Mouse (Mus musculus) heart, postnatal 4 days (tissue): ENCODE measurements around the gene Slf2. TPM values are rescaled to one million over a fixed set of nuclear protein-coding genes. Genes with fewer than 3 reads are reported as not detected.

ENCODE experiments used
- DNase-seq: peaks from one replicate; pipeline ENCODE4 v3.0.0; 2021
- total RNA-seq, 2 experiments: library from RNA; stranded (reverse); gene quantifications; 2 replicates each; pipeline ENCODE4 v1.2.3; 2021

The Slf2 gene
- total RNA-seq: 10 to 100 TPM; 37.2 to 40.9 TPM

- DNase-seq: peak; percentile 100
Observed at GRCm38 (mm10) chr19:44930744-44931453, at the start of gene Slf2. Slf2 (plus strand) TSS chr19:44931151.

GRCm38 (mm10) chr19:44882552-44883024, 48.4 kb upstream of the Slf2 start:
- DNase-seq: peak; percentile 76

GRCm38 (mm10) chr19:44884331-44884730, 46.6 kb upstream of the Slf2 start:
- no peak for DNase-seq

- no peak for DNase-seq
Observed at GRCm38 (mm10) chr19:44886475-44886874, 44.5 kb upstream of the Slf2 start.

- DNase-seq: peak; percentile 85
Observed at GRCm38 (mm10) chr19:44887679-44888235, 43.2 kb upstream of the Slf2 start.

- no peak for DNase-seq
Observed at GRCm38 (mm10) chr19:44889548-44889947, 41.4 kb upstream of the Slf2 start.

GRCm38 (mm10) chr19:44891446-44891845, 39.5 kb upstream of the Slf2 start:
- DNase-seq: no peak

GRCm38 (mm10) chr19:44893231-44893871, 37.6 kb upstream of the Slf2 start:
- no peak for DNase-seq

- peak; percentile 83 for DNase-seq
Observed at GRCm38 (mm10) chr19:44895245-44895644, 35.7 kb upstream of the Slf2 start.

- no peak for DNase-seq
Observed at GRCm38 (mm10) chr19:44896450-44896849, 34.5 kb upstream of the Slf2 start.

- no peak for DNase-seq
Observed at GRCm38 (mm10) chr19:44897521-44897920, 33.4 kb upstream of the Slf2 start.

GRCm38 (mm10) chr19:44898646-44899045, 32.3 kb upstream of the Slf2 start:
- no peak for DNase-seq

GRCm38 (mm10) chr19:44899104-44899793, 31.7 kb upstream of the Slf2 start:
- no peak for DNase-seq

- peak; percentile 49 for DNase-seq
Observed at GRCm38 (mm10) chr19:44899947-44900773, 30.8 kb upstream of the Slf2 start.

GRCm38 (mm10) chr19:44901047-44901446, 29.9 kb upstream of the Slf2 start:
- no peak for DNase-seq

GRCm38 (mm10) chr19:44902324-44902723, 28.6 kb upstream of the Slf2 start:
- DNase-seq: peak; percentile 77

GRCm38 (mm10) chr19:44903343-44904000, 27.5 kb upstream of the Slf2 start:
- DNase-seq: no peak

GRCm38 (mm10) chr19:44904141-44904720, 26.7 kb upstream of the Slf2 start:
- no peak for DNase-seq

GRCm38 (mm10) chr19:44905316-44905715, 25.6 kb upstream of the Slf2 start:
- no peak for DNase-seq

- peak; percentile 73 for DNase-seq
Observed at GRCm38 (mm10) chr19:44907851-44908690, 22.9 kb upstream of the Slf2 start.
